ENCODE assay signal across 17 mouse cellular contexts in the genomic region with DNA sequence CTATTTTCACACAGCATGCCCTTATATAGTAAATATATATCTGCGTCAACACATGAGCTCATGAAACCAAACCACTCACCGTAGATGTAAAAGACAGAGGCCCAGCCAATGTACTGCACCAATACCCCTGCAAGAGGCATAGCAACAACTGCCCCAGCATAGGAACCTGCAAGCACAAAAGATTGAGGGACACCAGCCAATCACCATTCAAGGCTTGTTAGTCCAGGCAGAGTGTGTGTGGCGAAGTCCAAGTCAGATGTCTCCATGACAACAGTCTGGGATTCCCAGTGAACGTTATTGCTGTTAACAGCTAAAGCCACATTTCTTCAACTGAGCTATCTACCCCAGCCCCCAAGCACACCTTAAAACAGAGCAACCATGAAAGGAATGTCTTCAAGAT. TPM values are rescaled to one million over a fixed set of nuclear protein-coding genes. Genes with fewer than 3 reads are reported as not detected.
A peak's percentile ranks its signal among the peaks of the same experiment; 100 is the strongest.
DNase-seq lines count a peak whose midpoint lies in the region; ATAC-seq and TF ChIP-seq lines count a peak whose summit lies in the region.
"Had no signal": no experiment of that assay in that cellular context is flagged by ENCODE, and none has a peak within 500 bp of the region (broad histone marks: within the 10 kb centered on the region; RNA-seq: fewer than 3 reads in every experiment).

No protein-coding gene starts in this region.

- H3K36me3 ChIP-seq in liver, adult 2 months (ENCODE audit: control insufficient read depth, insufficient read depth, low read length): peaks cover 26% of the 10 kb centered on the region
- no peaks in the 10 kb centered on the region for H3K36me3 ChIP-seq in liver, postnatal 0 days (replicated peaks; ENCODE audit: insufficient read depth, low read length)
- no peaks in the 10 kb centered on the region for H3K36me3 ChIP-seq in hindbrain, embryonic 12.5 days
- H3K36me3 ChIP-seq in midbrain, embryonic 12.5 days: no peaks in the 10 kb centered on the region
- H3K36me3 ChIP-seq: embryonic facial prominence, embryonic 10.5 days; liver, embryonic 13.5 days had no signal

- H3K4me2 ChIP-seq in liver, postnatal 0 days (ENCODE audit: low read depth, low read length): no peak overlapping the region
- H3K4me2 ChIP-seq in hindbrain, embryonic 12.5 days (replicated peaks): no peak overlapping the region
- H3K4me2 ChIP-seq in midbrain, embryonic 12.5 days (replicated peaks): no peak overlapping the region
- H3K4me2 ChIP-seq: liver, embryonic 13.5 days had no signal

- intact Hi-C loops in heart, postnatal 14 days (cut with DNase I): no loop called here

- H3K79me2 ChIP-seq in liver, adult 2 months (ENCODE audit: control insufficient read depth, insufficient read depth, low read length): no peaks in the 10 kb centered on the region

- DNase-seq in liver, adult 2 months (ENCODE audit: extremely low read depth, low read depth, low spot score): peak; percentile 58
- no peak for DNase-seq in liver, postnatal 0 days
- DNase-seq in brain, embryonic 18.5 days (ENCODE audit: low read depth, low spot score): peak; percentile 18
- DNase-seq in heart, postnatal 14 days: no peak
- no peak for DNase-seq in heart, postnatal 4 days
- no peak for DNase-seq in cerebellum, postnatal 14 days
- DNase-seq: cerebellum, adult 11-12 months; liver, embryonic 13.5 days had no signal

- no peak overlapping the region for H3K4me3 ChIP-seq in liver, adult 2 months (ENCODE audit: insufficient read depth, low read depth, low read length)
- no peak overlapping the region for H3K4me3 ChIP-seq in liver, postnatal 0 days (ENCODE audit: low read depth, low read length)
- H3K4me3 ChIP-seq in hindbrain, embryonic 12.5 days: no peak overlapping the region
- H3K4me3 ChIP-seq in midbrain, embryonic 12.5 days: no peak overlapping the region
- H3K4me3 ChIP-seq: embryonic facial prominence, embryonic 10.5 days; liver, embryonic 13.5 days had no signal

- no peak for TF ChIP-seq EP300 in liver, postnatal 0 days (IDR thresholded peaks at IDR 0.05; ENCODE audit: low read depth)

- TF ChIP-seq POLR2A in liver, adult 2 months (IDR thresholded peaks at IDR 0.05; ENCODE audit: extremely low read depth, insufficient read depth, low read length): no peak

- no peaks in the 10 kb centered on the region for H3K27me3 ChIP-seq in liver, adult 2 months (ENCODE audit: control insufficient read depth, insufficient read depth, low read length)
- H3K27me3 ChIP-seq in liver, postnatal 0 days (ENCODE audit: insufficient read depth, low read length): no peaks in the 10 kb centered on the region
- H3K27me3 ChIP-seq in hindbrain, embryonic 12.5 days: no peaks in the 10 kb centered on the region
- no peaks in the 10 kb centered on the region for H3K27me3 ChIP-seq in midbrain, embryonic 12.5 days
- H3K27me3 ChIP-seq: liver, embryonic 13.5 days had no signal

- no peak overlapping the region for H3K9ac ChIP-seq in liver, adult 2 months (ENCODE audit: low read depth, low read length)
- no peak overlapping the region for H3K9ac ChIP-seq in liver, postnatal 0 days (replicated peaks)
- H3K9ac ChIP-seq in hindbrain, embryonic 12.5 days: no peak overlapping the region
- H3K9ac ChIP-seq in midbrain, embryonic 12.5 days (replicated peaks): no peak overlapping the region
- H3K9ac ChIP-seq: liver, embryonic 13.5 days had no signal

- TF ChIP-seq CTCF in liver, adult 2 months (IDR thresholded peaks at IDR 0.05; ENCODE audit: low read depth, low read length): no peak
- TF ChIP-seq CTCF in liver, postnatal 0 days (IDR thresholded peaks at IDR 0.05; ENCODE audit: low read depth): no peak

- no peaks in the 10 kb centered on the region for H3K9me3 ChIP-seq in liver, postnatal 0 days (ENCODE audit: low read length)
- H3K9me3 ChIP-seq in hindbrain, embryonic 12.5 days (replicated peaks): no peaks in the 10 kb centered on the region
- no peaks in the 10 kb centered on the region for H3K9me3 ChIP-seq in midbrain, embryonic 12.5 days
- H3K9me3 ChIP-seq: embryonic facial prominence, embryonic 10.5 days; liver, embryonic 13.5 days had no signal

- ATAC-seq in liver, postnatal 0 days: no peak
- peak; percentile 50; the same call in 1 of the 2 replicates for ATAC-seq in hindbrain, embryonic 12.5 days (ENCODE audit: low FRiP score)
- ATAC-seq in midbrain, embryonic 12.5 days (ENCODE audit: low FRiP score, low read depth): peak; percentile 49; the same call in 1 of the 2 replicates
- ATAC-seq: CD4-positive, CD25-positive, alpha-beta regulatory T cell, adult 4 months had no signal

- H3K4me1 ChIP-seq in liver, adult 2 months (ENCODE audit: control insufficient read depth, insufficient read depth, low read length): peaks cover 17% of the 10 kb centered on the region
- H3K4me1 ChIP-seq in liver, postnatal 0 days (ENCODE audit: insufficient read depth): peaks cover 14% of the 10 kb centered on the region
- 0 out of 2 replicates have a peak, but pooled peaks cover 3% of the 10 kb centered on the region for H3K4me1 ChIP-seq in hindbrain, embryonic 12.5 days
- peaks cover 4% of the 10 kb centered on the region; the same call in 1 of the 2 replicates for H3K4me1 ChIP-seq in midbrain, embryonic 12.5 days
- H3K4me1 ChIP-seq: embryonic facial prominence, embryonic 10.5 days had no signal

- no peak overlapping the region for H3K27ac ChIP-seq in liver, adult 2 months (replicated peaks; ENCODE audit: insufficient read depth, low read depth, low read length)
- no peak overlapping the region for H3K27ac ChIP-seq in liver, postnatal 0 days (ENCODE audit: low read depth)
- H3K27ac ChIP-seq in hindbrain, embryonic 12.5 days: no peak overlapping the region
- H3K27ac ChIP-seq in midbrain, embryonic 12.5 days (replicated peaks): no peak overlapping the region
- H3K27ac ChIP-seq: embryonic facial prominence, embryonic 10.5 days; kidney, postnatal 0 days; liver, embryonic 13.5 days; stomach, postnatal 0 days had no signal

- 64% methylated on average over 4 of the region's 4 CpGs for WGBS in liver, adult 2 months
- WGBS in liver, postnatal 0 days (ENCODE audit: insufficient replicate concordance): 62% methylated on average over 4 of the region's 4 CpGs
- WGBS in hindbrain, embryonic 12.5 days: 45% methylated on average over 4 of the region's 4 CpGs
- 37% methylated on average over 4 of the region's 4 CpGs for WGBS in midbrain, embryonic 12.5 days

RNA-seq across cellular contexts. Expression of a gene that starts 28.3 kb away (rescaled TPM):
- 2.9 and 3.3 TPM in 2 replicates for total RNA-seq in liver, adult 2 months (2014; rRNA removed)
- 1.1 TPM in 2 replicates for polyA plus RNA-seq in liver, adult 2 months (2012; rRNA removed)
- 0.11 and 0.15 TPM in 2 replicates for polyA plus RNA-seq in liver, postnatal 0 days (2015; fragmentation: Nextera tagmentation; extraction: Ambion mirVana)
- polyA plus RNA-seq in hindbrain, embryonic 12.5 days (2016; fragmentation: Nextera tagmentation; extraction: Ambion mirVana): 2.0 and 2.6 TPM in 2 replicates
- 0.59 and 0.84 TPM in 2 replicates for polyA plus RNA-seq in midbrain, embryonic 12.5 days (2016; fragmentation: Nextera tagmentation; extraction: Ambion mirVana)
- total RNA-seq in heart, postnatal 14 days (2021): under 1 TPM in 1 of 2 experiments, not detected in 1; 0.17 TPM
- total RNA-seq in heart, postnatal 4 days (2021): not detected
- total RNA-seq: adrenal gland, adult 18-20 months; heart, postnatal 25 days had no signal
- polyA plus RNA-seq: CD4-positive, CD25-positive, alpha-beta regulatory T cell, adult 4 months; small intestine, adult 2 months; stomach, postnatal 0 days had no signal

RNA-seq across cellular contexts. Expression of a gene that starts 59.4 kb away (rescaled TPM):
- 131 and 168 TPM in 2 replicates for total RNA-seq in liver, adult 2 months (2014; rRNA removed)
- polyA plus RNA-seq in liver, adult 2 months (2012; rRNA removed): 52.2 and 58.4 TPM in 2 replicates
- 35.9 and 43.5 TPM in 2 replicates for polyA plus RNA-seq in liver, postnatal 0 days (2015; fragmentation: Nextera tagmentation; extraction: Ambion mirVana)
- polyA plus RNA-seq in hindbrain, embryonic 12.5 days (2016; fragmentation: Nextera tagmentation; extraction: Ambion mirVana): not detected in 2 replicates
- polyA plus RNA-seq in midbrain, embryonic 12.5 days (2016; fragmentation: Nextera tagmentation; extraction: Ambion mirVana): not detected in 2 replicates
- total RNA-seq in heart, postnatal 14 days (2021): under 1 TPM; 0.51 to 0.53 TPM
- 1 to 10 TPM; 1.0 to 1.5 TPM for total RNA-seq in heart, postnatal 4 days (2021)
- polyA plus RNA-seq: CD4-positive, CD25-positive, alpha-beta regulatory T cell, adult 4 months; embryonic facial prominence, embryonic 10.5 days had no signal

Comparison
In these comparisons a context has a peak if more than half of its experiments do, and no peak if none do; other contexts are left out.
1. DNase-seq: peak in liver, adult 2 months (single experiment) and brain, embryonic 18.5 days (single experiment); none in liver, postnatal 0 days (single experiment), heart, postnatal 14 days (0 of 2), heart, postnatal 4 days (single experiment) and cerebellum, postnatal 14 days (0 of 2).
2. RNA of a gene that starts 59.4 kb away (polyA plus RNA-seq): 52.2 to 58.4 TPM in liver, adult 2 months and 35.9 to 43.5 TPM in liver, postnatal 0 days; not detected in hindbrain, embryonic 12.5 days and not detected in midbrain, embryonic 12.5 days; every median in the first group is over 10 times any median in the second.